Mouse (Mus musculus) subcutaneous adipose tissue, adult 2 months (tissue): ENCODE measurements around the gene Atl2. TPM values are rescaled to one million over a fixed set of nuclear protein-coding genes. Genes with fewer than 3 reads are reported as not detected.

Experiments used
- polyA plus RNA-seq: library from polyadenylated mRNA; depleted of rRNA; stranded (reverse); fragments of >200 nt; gene quantifications from 2 replicates; pipeline ENCODE4 v1.2.3, GENCODE M21; 2012; ENCODE audit warnings: low replicate concordance; rRNA removed

Gene Atl2
- polyA plus RNA-seq = 17.4 and 29.3 TPM in 2 replicates

DNA sequence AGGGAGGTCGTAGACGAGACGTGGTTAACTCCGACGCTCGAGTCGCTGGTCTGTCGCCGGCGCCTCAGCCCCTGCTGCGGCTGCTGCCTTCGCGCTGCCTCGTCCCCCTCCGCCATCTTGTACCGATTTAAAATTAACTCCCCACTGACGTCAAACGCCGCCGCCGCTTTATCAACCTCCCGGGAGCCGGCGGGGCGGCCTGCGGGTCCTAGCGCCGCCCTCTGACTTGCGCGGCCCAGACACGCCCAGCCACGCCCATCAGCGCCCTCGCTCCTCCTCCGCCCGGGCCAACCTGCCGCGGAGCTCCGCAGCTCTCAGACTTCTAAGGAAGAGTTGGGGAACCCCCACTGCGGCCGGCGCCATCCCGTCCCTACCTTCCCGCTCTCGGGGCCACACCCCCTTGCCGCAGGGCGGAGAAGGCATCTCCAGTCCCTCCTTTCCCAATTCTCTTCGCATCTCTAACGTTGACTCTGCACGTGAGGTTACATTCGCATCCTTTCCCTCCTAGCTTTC lies at the start of gene Atl2:
Gene Atl2 (minus strand): TSS at position 213 of the 513 bp plus-strand sequence.

Other genes with a start within 250 kb of the Atl2 start
- 4.1 and 8.3 TPM in 2 replicates for gene Cyp1b1, start 181.1 kb downstream of the Atl2 start, polyA plus RNA-seq
- gene Hnrnpll, start 166.2 kb upstream of the Atl2 start, polyA plus RNA-seq = 13.5 and 22.0 TPM in 2 replicates
- gene Galm, start 231.3 kb upstream of the Atl2 start, polyA plus RNA-seq = 37.4 and 46.1 TPM in 2 replicates